Mouse (Mus musculus) myocyte (in vitro differentiated cells): Measurements from ENCODE around the gene Arhgef12.

Source experiments
- E2F4 ChIP-seq: IDR thresholded peaks from one replicate; pipeline ENCODE4 v1.6.1; 2011; ENCODE audit warnings: mild to moderate bottlenecking, control low read depth, moderate library complexity; ENCODE audit not compliant: insufficient read depth
- MAX ChIP-seq: IDR thresholded peaks from one replicate; pipeline ENCODE4 v1.6.1; 2011; ENCODE audit warnings: low read depth, mild to moderate bottlenecking, control low read depth
- MYOD1 ChIP-seq, 3 experiments: IDR thresholded peaks; one replicate each; pipeline ENCODE4 v1.6.1; 2011; ENCODE audit warnings: control low read depth in 2 of 3, low read depth in 2 of 3, mild to moderate bottlenecking in 2 of 3, moderate library complexity in 1 of 3; ENCODE audit not compliant: insufficient read length in 2 of 3, control insufficient read depth in 1 of 3
- POLR2A ChIP-seq: IDR thresholded peaks from one replicate; pipeline ENCODE4 v1.6.1; 2011; ENCODE audit warnings: low read depth, mild to moderate bottlenecking, control low read depth, moderate library complexity; ENCODE audit not compliant: insufficient read length
- POLR2AphosphoS2 ChIP-seq: IDR thresholded peaks from one replicate; pipeline ENCODE4 v1.6.1; 2011; ENCODE audit warnings: low read depth, control low read depth; ENCODE audit not compliant: insufficient read length
- REST ChIP-seq: IDR thresholded peaks from one replicate; pipeline ENCODE4 v1.6.1; 2011; ENCODE audit warnings: mild to moderate bottlenecking, control low read depth, moderate library complexity; ENCODE audit not compliant: insufficient read depth, insufficient read length
- TCF12 ChIP-seq: IDR thresholded peaks from one replicate; pipeline ENCODE4 v1.6.1; 2011; ENCODE audit warnings: mild to moderate bottlenecking, control low read depth; ENCODE audit not compliant: poor library complexity, insufficient read depth, severe bottlenecking
- TCF3 ChIP-seq: IDR thresholded peaks from one replicate; pipeline ENCODE4 v1.6.1; 2011; ENCODE audit warnings: low read depth, control low read depth; ENCODE audit not compliant: insufficient read length

DNA sequence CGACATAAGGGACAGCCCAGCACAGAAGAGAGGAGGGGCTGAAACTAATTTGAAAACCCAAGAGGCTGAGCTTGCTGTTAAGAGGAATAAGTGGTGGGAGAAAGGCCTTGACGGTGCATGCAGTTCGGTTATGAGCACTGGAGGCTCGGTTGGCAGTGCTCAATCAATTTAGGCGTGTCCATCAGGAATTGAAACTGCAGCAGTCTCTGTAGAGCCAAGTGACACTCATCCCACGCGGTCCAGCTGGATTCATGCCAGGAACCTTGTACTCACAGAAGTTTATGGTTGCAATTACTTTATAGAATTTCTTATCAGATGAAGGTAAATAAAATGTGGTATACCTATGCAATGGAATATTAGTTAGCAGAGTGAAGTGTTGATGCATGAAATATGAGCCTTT lies 148.6 kb downstream of the Arhgef12 start:
- TF ChIP-seq REST (no peak), MYOD1 (IDR thresholded peaks at IDR 0.05; ENCODE audit: control insufficient read depth in 1 of 3, insufficient read length in 2 of 3, low read depth in 2 of 3) (no peak), POLR2A (no peak), POLR2AphosphoS2 (no peak), E2F4 (no peak), TCF12 (no peak), TCF3 (no peak), MAX (no peak)
